Comparison of ENCODE assay signal across 17 mouse cellular contexts in the genomic region with DNA sequence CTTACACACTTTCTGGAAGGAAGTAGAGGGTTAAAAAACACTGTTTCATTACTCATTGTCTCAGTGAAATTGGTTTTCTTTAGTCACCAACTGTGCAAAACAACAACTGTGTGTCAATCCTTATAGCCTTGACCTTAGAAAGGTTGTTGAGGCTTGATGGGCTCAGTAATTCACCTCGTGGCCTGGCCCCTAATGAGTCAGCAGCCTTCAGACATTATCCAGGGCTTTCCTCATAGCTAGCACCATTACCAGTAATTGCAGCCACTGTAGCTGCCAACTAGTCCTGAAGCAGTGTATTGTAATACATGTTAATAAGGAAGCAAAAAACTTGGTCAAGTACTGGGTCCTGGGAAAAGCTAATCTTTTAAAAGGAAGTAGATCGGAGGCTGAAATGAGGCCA. TPM values are rescaled to one million over a fixed set of nuclear protein-coding genes. Genes with fewer than 3 reads are reported as not detected.
DNase-seq lines count a peak whose midpoint lies in the region; ATAC-seq lines count a peak whose summit lies in the region.
"Had no signal": no experiment of that assay in that cellular context is flagged by ENCODE, and none has a peak within 500 bp of the region (broad histone marks: within the 10 kb centered on the region; RNA-seq: fewer than 3 reads in every experiment).

No protein-coding gene starts in this region.

- no peaks in the 10 kb centered on the region for H3K27me3 ChIP-seq in forebrain, embryonic 13.5 days
- no peaks in the 10 kb centered on the region for H3K27me3 ChIP-seq in forebrain, embryonic 10.5 days (ENCODE audit: poor library complexity, severe bottlenecking)
- H3K27me3 ChIP-seq: heart, embryonic 12.5 days; liver, embryonic 15.5 days; midbrain, embryonic 15.5 days had no signal

- H3K9ac ChIP-seq in forebrain, embryonic 13.5 days: no peak overlapping the region
- H3K9ac ChIP-seq: heart, embryonic 12.5 days; liver, embryonic 15.5 days; midbrain, embryonic 15.5 days had no signal

- DNase-seq in forebrain, embryonic 10.5 days (ENCODE audit: extremely low spot score, low spot score): no peak
- DNase-seq in kidney, adult 9 months: peak; percentile 30
- DNase-seq in kidney, adult 18-20 months: no peak
- peak; percentile 10 for DNase-seq in adipocyte (ENCODE audit: low spot score)
- DNase-seq in fat pad, adult 2 months (ENCODE audit: extremely low read depth, low read depth, low spot score): peak; percentile 25
- no peak for DNase-seq in embryo, embryonic 9.5 days (ENCODE audit: extremely low spot score)
- DNase-seq: cerebellum, postnatal 10 days; heart, postnatal 36 days; lung, postnatal 10 days; thymus, adult 2 months had no signal

- H3K4me2 ChIP-seq in forebrain, embryonic 13.5 days: no peak overlapping the region
- H3K4me2 ChIP-seq: heart, embryonic 12.5 days; liver, embryonic 15.5 days; midbrain, embryonic 15.5 days had no signal

- WGBS in forebrain, embryonic 13.5 days: 48% methylated on average over 2 of the region's 2 CpGs
- WGBS in forebrain, embryonic 10.5 days: 81% methylated on average over 2 of the region's 2 CpGs

- no peaks in the 10 kb centered on the region for H3K4me1 ChIP-seq in forebrain, embryonic 13.5 days
- H3K4me1 ChIP-seq in forebrain, embryonic 10.5 days: no peaks in the 10 kb centered on the region
- H3K4me1 ChIP-seq: heart, embryonic 12.5 days; liver, embryonic 15.5 days; midbrain, embryonic 15.5 days had no signal

- H3K36me3 ChIP-seq in forebrain, embryonic 13.5 days (ENCODE audit: poor library complexity, severe bottlenecking): no peaks in the 10 kb centered on the region; the same call in 1 of the 2 replicates
- no peaks in the 10 kb centered on the region for H3K36me3 ChIP-seq in forebrain, embryonic 10.5 days (replicated peaks)
- H3K36me3 ChIP-seq: heart, embryonic 12.5 days; midbrain, embryonic 15.5 days had no signal

- no peak overlapping the region for H3K4me3 ChIP-seq in forebrain, embryonic 13.5 days
- no peak overlapping the region for H3K4me3 ChIP-seq in forebrain, embryonic 10.5 days
- H3K4me3 ChIP-seq: heart, embryonic 12.5 days; liver, embryonic 15.5 days; midbrain, embryonic 15.5 days had no signal

- no peak overlapping the region for H3K27ac ChIP-seq in forebrain, embryonic 13.5 days
- no peak overlapping the region for H3K27ac ChIP-seq in forebrain, embryonic 10.5 days
- H3K27ac ChIP-seq: hindbrain, postnatal 0 days; kidney, postnatal 0 days; liver, embryonic 15.5 days; midbrain, embryonic 15.5 days had no signal

- 0 out of 2 replicates have a peak, but pooled peaks have one; percentile 33 for ATAC-seq in forebrain, embryonic 13.5 days
- ATAC-seq in monocyte, adult 5-6 weeks (replicated peaks; ENCODE audit: insufficient number of reproducible peaks, low FRiP score, low TSS enrichment, poor library complexity, severe bottlenecking): no peak
- ATAC-seq: hindbrain, postnatal 0 days; midbrain, embryonic 15.5 days had no signal

- no peaks in the 10 kb centered on the region for H3K9me3 ChIP-seq in forebrain, embryonic 13.5 days (replicated peaks)
- no peaks in the 10 kb centered on the region for H3K9me3 ChIP-seq in forebrain, embryonic 10.5 days
- H3K9me3 ChIP-seq: heart, embryonic 12.5 days; liver, embryonic 15.5 days; midbrain, embryonic 15.5 days had no signal

RNA-seq across cellular contexts. Expression of a gene that starts 48.6 kb away (rescaled TPM):
- polyA plus RNA-seq in forebrain, embryonic 13.5 days (2015; fragmentation: Nextera tagmentation; extraction: Ambion mirVana): 19.6 and 22.0 TPM in 2 replicates
- 12.2 and 15.6 TPM in 2 replicates for polyA plus RNA-seq in forebrain, embryonic 10.5 days (2016; fragmentation: Nextera tagmentation; extraction: Ambion mirVana)
- total RNA-seq in monocyte, adult 5-6 weeks (2017): 18.7 to 22.6 TPM (median 19.9 TPM) in 3 replicates

Comparison
In these comparisons a context has a peak if more than half of its experiments do, and no peak if none do; other contexts are left out.
1. DNase-seq: peak in kidney, adult 9 months (single experiment), adipocyte (single experiment) and fat pad, adult 2 months (single experiment); none in forebrain, embryonic 10.5 days (single experiment), kidney, adult 18-20 months (single experiment) and embryo, embryonic 9.5 days (single experiment).